Mouse (Mus musculus): Measurements from ENCODE around the gene Zc3hc1. TPM values are rescaled to one million over a fixed set of nuclear protein-coding genes. Genes with fewer than 3 reads are reported as not detected.
A peak's percentile ranks its signal among the peaks of the same experiment; 100 is the strongest.
"Not testable (repeated sequence)": the region's sequence is repeated elsewhere in the genome, so short reads cannot be mapped to it uniquely, and the experiment has no call there.

The Zc3hc1 gene
- 10 to 100 TPM; 24.5 to 27.9 TPM for total RNA-seq (2021)

DNA sequence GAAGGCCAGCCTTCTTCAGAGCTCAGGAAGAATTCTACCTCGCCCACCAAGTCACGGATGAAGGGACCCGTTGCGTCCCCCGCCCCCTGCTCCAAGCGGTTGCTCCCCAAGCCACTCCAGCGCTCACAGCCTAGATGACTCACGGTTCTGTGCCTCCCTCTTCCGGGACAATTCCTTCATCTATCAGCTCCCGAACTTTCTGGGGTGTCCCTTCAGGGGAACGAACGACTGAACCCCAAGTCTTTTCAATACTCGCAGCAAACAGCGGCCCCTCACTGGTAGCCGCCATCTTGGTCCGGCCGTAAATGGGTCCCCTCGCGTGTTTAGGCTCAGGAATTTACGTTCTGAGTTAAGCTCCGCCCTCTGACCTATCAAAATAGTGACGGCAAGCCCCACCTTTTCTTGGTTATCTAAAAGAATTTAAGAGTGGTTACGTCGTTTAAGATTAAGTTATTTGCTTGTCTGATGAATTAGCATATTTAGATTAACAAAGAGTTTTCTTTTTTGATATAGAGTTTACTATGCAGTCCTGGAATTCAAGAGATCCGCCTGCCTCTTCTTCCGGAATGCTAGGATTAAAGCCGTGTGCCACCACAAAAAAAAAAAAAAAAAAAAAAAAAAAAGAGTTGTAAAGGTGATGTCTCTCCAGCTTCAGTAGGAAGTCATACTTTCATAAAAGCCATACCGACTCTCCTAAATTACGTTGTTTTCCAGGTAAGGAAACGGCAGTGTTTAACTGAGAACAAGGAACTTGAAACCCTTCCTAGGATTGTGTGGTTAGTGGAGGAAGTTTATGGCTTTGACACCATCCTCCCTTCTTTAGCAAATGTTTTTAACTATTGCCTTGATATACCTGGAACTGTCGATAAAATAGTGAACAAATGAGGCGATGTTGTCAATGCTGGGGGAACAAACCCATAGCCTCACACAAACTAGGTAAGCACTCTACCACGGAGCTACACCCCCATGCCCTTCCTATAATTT lies at the start of gene Zc3hc1:
Zc3hc1 (minus strand) TSS at position 315 of the 984 bp plus-strand sequence.
- peak; percentile 73 to 76 for DNase-seq

DNA sequence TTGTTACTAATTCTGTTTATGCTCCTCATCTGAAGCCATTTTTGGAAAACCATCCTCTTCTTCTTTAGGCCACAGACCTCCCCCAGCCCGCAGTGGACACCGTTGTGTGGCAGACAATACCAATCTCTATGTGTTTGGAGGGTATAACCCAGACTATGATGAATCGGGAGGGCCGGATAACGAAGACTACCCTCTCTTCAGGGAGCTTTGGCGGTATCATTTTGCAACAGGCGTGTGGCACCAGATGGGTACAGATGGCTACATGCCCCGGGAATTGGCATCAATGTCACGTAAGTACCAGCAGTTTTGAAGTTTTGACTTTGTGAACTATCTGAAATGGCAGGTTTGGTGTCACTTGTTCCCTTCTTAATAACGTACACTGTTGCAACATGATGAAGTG lies 48.7 kb upstream of the Zc3hc1 start:
- DNase-seq, result no peak

GRCm38 (mm10) chr6:30437054-30437453 lies 46.2 kb upstream of the Zc3hc1 start:
- DNase-seq, result no peak

DNA sequence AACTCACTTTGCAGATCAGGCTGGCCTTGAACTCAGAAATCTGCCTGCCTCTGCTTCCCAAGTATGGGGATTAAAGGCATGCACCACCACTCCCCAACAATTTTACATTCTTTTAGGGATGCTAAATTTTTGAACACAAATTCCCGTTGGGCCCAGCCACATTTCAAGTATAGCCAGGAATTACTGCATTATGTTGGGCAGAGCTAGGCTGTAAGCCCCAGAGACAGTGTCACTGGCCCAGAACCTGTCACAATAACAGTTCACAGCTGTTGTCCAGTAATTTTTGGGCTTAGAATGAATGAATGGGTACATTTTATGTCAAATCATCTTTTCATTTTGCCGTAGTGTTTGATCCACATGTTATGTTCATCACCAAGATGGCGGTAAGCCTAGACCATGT lies 45.6 kb upstream of the Zc3hc1 start:
- DNase-seq, result no peak

GRCm38 (mm10) chr6:30432461-30433192 lies 41.8 kb upstream of the Zc3hc1 start:
- no peak for DNase-seq

DNA sequence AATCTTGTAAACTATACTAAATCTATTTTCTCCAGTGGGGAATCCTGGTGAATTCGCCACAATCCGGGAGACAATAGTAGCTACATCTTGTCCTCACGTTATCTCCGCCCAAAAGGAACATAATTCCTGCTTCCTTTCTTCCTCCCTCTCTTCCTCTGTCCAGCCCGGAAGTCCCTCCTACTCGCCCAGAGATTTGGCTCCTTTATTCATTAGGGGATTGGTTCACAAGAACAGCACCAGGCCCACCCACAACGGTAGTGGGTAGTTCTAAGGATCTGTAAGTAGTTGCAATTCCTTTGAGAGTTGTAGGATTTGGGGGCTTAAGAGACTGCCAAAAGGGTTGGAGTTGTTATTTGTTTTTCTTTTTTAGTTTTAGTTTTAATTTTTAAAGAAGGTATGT lies 26.0 kb upstream of the Zc3hc1 start:
- no peak for DNase-seq

- DNase-seq, result no peak
These were observed 25.3 kb upstream of the Zc3hc1 start for GRCm38 (mm10) chr6:30416126-30416525.

- DNase-seq, result no peak
These were observed 20.5 kb upstream of the Zc3hc1 start for GRCm38 (mm10) chr6:30411311-30411710.

- no peak for DNase-seq
These were observed 18.7 kb upstream of the Zc3hc1 start for GRCm38 (mm10) chr6:30409399-30410093.

DNA sequence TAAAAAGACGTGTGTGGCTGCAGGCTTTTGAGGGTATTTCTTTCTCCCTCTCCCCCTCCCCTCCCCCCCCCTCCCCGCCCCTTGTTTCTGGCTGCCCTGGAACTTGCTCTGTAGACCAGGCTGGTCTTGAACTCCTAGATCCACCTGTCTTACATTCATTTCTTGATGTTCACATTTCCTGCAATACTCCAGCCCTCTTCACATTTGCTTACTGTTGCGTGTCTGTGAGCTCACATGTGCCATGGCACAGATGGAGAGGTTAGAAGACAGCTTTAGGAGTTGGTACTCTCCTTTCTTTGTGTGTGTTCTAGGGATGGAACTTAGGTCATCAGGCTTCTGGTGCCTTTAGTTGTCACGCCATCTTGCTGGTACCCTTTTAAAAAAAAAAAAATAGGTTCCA lies 17.4 kb upstream of the Zc3hc1 start:
- no peak for DNase-seq

DNA sequence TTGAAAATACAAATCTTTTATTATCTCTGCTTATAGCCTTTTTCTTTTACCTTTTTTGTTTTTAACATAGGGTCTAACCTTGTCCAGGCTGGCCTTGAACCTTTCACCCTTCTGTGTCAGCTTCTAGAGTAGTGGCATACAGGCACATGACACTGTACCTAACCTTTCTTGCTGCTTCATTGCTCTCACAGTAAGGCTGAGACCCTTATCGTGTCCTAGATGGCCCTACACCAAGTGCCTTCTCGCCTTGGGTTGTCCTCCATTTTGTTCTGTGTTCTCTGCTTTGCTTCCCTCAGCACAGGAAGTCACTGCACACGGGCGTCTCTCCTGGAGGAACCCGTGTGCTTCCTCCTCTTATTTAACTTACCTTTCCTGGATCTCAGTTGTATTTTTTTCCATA lies 13.8 kb upstream of the Zc3hc1 start:
- no peak for DNase-seq

DNA sequence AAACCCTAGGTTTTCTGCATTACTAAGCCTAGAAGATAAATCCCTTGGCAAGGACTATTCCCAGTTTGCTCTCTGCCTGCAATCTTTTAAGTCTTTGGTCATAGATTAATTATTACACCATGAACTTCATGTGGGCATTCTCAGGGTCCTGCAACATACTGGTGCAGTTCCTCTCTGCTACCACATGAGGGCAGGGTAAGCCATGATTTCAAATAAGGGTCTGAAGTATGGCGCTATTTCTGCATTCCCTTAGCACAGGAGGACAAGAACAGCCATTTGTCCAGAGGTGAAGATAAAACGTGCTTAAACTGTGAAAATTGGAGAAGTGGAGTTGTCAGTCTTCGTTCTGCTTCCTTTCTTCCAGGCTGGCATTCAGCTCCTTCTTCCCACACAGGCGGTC lies 12.6 kb upstream of the Zc3hc1 start:
- peak; percentile 55 to 63 for DNase-seq

- DNase-seq, result no peak
These were observed 11.3 kb upstream of the Zc3hc1 start for GRCm38 (mm10) chr6:30402091-30402491.

- peak; percentile 100 for DNase-seq
These were observed 10.6 kb upstream of the Zc3hc1 start, which contains the start of gene Klhdc10 for GRCm38 (mm10) chr6:30401308-30402015. Gene Klhdc10 (plus strand): TSS chr6:30401868.

GRCm38 (mm10) chr6:30400716-30401115 lies 9.9 kb upstream of the Zc3hc1 start:
- DNase-seq, result no peak

- no peak for DNase-seq
These were observed 9.3 kb upstream of the Zc3hc1 start for GRCm38 (mm10) chr6:30400146-30400545.

- no peak for DNase-seq
These were observed 1.2 kb upstream of the Zc3hc1 start for GRCm38 (mm10) chr6:30391996-30392395.

DNA sequence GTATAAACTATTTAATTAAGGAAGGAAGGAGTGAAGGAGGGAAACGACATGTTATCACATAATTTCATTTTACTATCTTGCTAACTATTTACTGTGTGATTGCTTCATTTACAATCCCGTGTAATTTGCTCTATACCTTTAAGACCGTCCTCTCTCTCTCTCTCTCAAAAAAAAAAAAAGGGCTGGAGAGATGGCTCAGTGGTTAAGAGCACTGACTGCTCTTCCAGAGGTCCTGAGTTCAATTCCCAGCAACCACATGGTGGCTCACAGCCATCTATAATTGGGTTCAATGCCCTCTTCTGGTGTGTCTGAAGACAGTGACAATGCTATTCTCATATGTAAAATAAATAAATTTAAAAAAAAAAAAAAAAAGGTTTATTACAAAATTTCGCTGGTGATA lies 557 bp downstream of the Zc3hc1 start:
- DNase-seq, result not testable (repeated sequence)

- no peak for DNase-seq
These were observed 9.7 kb downstream of the Zc3hc1 start for GRCm38 (mm10) chr6:30381116-30381515.

DNA sequence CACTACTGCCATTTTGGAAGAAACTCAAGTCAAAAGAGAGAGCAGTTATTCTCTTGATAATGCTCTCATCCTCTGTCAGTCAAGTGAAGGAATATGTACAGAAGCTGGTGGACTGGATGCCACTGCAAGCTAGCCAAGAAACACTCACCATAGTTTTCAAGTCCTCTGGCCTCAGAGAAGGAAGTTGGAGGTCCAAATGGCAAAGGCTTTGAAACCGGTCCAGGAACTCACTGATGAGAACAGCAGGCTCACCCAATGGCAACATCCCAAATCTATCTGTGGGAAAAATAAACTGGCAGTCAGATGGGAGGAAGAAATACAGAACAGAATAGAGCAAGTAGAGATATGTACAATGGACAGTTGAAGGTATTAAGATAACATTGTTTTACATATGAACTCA lies 15.0 kb downstream of the Zc3hc1 start:
- DNase-seq, result no peak

DNA sequence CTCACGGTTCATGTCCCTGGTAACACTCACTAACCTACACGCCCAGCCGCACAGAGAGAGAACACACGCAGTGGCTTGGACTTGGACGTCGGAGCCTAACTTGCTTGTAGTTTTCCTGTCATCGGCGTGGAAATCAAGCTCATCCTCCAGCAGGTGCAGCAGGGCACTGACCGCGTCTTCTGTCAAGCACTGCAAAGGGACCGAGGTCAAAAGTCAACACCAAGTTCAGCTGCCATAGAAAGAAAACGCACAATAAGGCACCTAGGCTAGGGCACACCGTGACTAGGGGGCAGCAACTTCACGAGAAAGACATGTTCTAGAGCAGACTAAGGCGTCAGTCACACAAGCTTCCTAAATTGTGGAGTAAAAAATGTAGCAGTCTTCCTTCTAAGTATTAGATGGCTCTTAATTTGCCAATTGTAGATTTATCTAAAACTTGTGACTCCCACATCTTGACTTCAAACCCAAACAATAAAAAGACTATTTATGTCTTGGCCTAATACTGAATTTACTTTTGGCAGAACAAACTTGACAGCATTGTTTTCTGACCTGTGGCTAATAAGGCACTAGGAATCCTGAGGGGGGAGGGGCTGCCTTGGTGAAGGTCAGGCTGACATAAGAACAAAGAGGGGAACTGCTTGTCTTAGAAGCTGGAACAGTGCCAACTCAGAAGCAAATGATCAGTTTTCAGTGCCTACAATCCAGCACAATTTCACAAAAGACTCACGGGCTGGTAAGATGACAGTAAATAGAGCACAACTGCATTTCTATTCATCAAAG lies 15.9 kb downstream of the Zc3hc1 start:
- no peak for DNase-seq
